Comparison of ENCODE assay signal across 22 mouse cellular contexts in the genomic region with DNA sequence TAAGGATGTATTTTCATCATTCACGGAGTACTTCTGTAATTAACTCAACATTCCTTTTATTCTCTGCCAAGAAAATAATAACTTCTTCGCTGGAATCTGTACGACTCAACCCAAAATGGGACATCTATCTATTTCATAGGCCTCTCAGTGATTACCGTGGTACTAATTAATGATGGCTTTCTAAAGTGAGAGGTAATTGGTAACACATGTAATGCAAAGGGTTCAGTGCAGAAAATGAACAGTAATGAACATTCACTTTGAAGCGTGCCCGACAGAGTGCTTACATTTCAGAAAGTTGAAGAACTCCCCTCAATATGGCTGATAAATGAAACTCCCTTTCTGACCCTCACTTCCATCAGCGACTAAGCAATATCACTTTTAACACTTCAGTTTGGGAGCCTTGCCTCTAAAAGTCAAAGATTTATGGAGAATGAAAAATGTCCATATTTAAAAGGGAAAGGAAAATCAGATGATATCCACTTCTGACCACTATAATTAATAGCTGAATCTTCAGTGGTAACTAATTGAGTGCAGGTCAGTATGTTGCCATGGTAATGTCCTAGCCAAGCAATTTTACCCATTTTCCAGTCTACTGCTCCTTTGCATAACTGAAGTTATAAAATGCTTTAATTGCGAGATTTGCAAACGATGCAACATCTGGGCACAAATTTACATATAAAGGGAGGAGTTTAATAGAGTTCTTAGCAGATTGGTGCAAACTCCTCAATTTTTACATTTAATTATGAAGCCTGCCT.
A peak's percentile ranks its signal among the peaks of the same experiment; 100 is the strongest.
DNase-seq lines count a peak whose midpoint lies in the region; ATAC-seq lines count a peak whose summit lies in the region.
"Had no signal": no experiment of that assay in that cellular context is flagged by ENCODE, and none has a peak within 500 bp of the region (broad histone marks: within the 10 kb centered on the region; RNA-seq: fewer than 3 reads in every experiment).

No protein-coding gene starts in this region.

- H3K9ac ChIP-seq in forebrain, embryonic 13.5 days = no peak overlapping the region
- no peak overlapping the region for H3K9ac ChIP-seq in midbrain, embryonic 13.5 days (replicated peaks)
- H3K9ac ChIP-seq in midbrain, embryonic 16.5 days (ENCODE audit: low read depth, low read length) = no peak overlapping the region
- H3K9ac ChIP-seq: embryonic facial prominence, embryonic 13.5 days; heart, embryonic 15.5 days; hindbrain, embryonic 13.5 days had no signal

- H3K27me3 ChIP-seq in forebrain, embryonic 13.5 days = no peaks in the 10 kb centered on the region
- H3K27me3 ChIP-seq in forebrain, embryonic 10.5 days (ENCODE audit: poor library complexity, severe bottlenecking) = no peaks in the 10 kb centered on the region
- H3K27me3 ChIP-seq in midbrain, embryonic 13.5 days = no peaks in the 10 kb centered on the region
- no peaks in the 10 kb centered on the region for H3K27me3 ChIP-seq in midbrain, embryonic 16.5 days (ENCODE audit: control insufficient read depth, insufficient read depth, low read depth, low read length)
- H3K27me3 ChIP-seq: embryonic facial prominence, embryonic 13.5 days; heart, embryonic 15.5 days; hindbrain, embryonic 13.5 days had no signal

- H3K9me3 ChIP-seq in forebrain, embryonic 13.5 days (replicated peaks) = no peaks in the 10 kb centered on the region
- no peaks in the 10 kb centered on the region for H3K9me3 ChIP-seq in forebrain, embryonic 10.5 days
- no peaks in the 10 kb centered on the region for H3K9me3 ChIP-seq in midbrain, embryonic 13.5 days
- no peaks in the 10 kb centered on the region for H3K9me3 ChIP-seq in midbrain, embryonic 16.5 days (replicated peaks; ENCODE audit: control insufficient read depth, low read length, poor library complexity, severe bottlenecking)
- H3K9me3 ChIP-seq: embryonic facial prominence, embryonic 13.5 days; heart, embryonic 15.5 days; hindbrain, embryonic 13.5 days had no signal

- peak; percentile 63; the same call in 1 of the 2 replicates for ATAC-seq in forebrain, embryonic 13.5 days
- ATAC-seq in midbrain, embryonic 13.5 days = peak; percentile 27; the same call in 1 of the 2 replicates
- ATAC-seq in midbrain, embryonic 16.5 days = no peak
- ATAC-seq: hindbrain, postnatal 0 days had no signal

- no peak overlapping the region for H3K27ac ChIP-seq in forebrain, embryonic 13.5 days
- H3K27ac ChIP-seq in forebrain, embryonic 10.5 days = no peak overlapping the region
- no peak overlapping the region for H3K27ac ChIP-seq in midbrain, embryonic 13.5 days
- no peak overlapping the region for H3K27ac ChIP-seq in midbrain, embryonic 16.5 days (ENCODE audit: low read length)
- H3K27ac ChIP-seq: embryonic facial prominence, embryonic 13.5 days; heart, adult 2 months; heart, embryonic 15.5 days; hindbrain, embryonic 13.5 days; hindbrain, postnatal 0 days had no signal

- H3K4me2 ChIP-seq in forebrain, embryonic 13.5 days = no peak overlapping the region
- H3K4me2 ChIP-seq in midbrain, embryonic 13.5 days (replicated peaks) = no peak overlapping the region
- no peak overlapping the region for H3K4me2 ChIP-seq in midbrain, embryonic 16.5 days (ENCODE audit: low read length)
- H3K4me2 ChIP-seq: embryonic facial prominence, embryonic 13.5 days; heart, embryonic 11.5 days; heart, embryonic 15.5 days; hindbrain, embryonic 13.5 days had no signal

- WGBS in forebrain, embryonic 13.5 days = 49% methylated on average over 9 of the region's 9 CpGs
- WGBS in forebrain, embryonic 10.5 days = 73% methylated on average over 9 of the region's 9 CpGs
- WGBS in midbrain, embryonic 13.5 days = 79% methylated on average over 9 of the region's 9 CpGs
- 77% methylated on average over 9 of the region's 9 CpGs for WGBS in midbrain, embryonic 16.5 days

- peak; percentile 19 for DNase-seq in embryo, embryonic 11 days
- DNase-seq in embryo, embryonic 9.5 days (ENCODE audit: extremely low spot score) = no peak
- DNase-seq in forebrain, embryonic 10.5 days (ENCODE audit: extremely low spot score, low spot score) = no peak
- DNase-seq in retina, postnatal 1 day = peak; percentile 29
- DNase-seq in c-Kit-positive CD71-positive TER-119-positive erythroid progenitor cells, embryonic 14.5 days (ENCODE audit: low spot score) = no peak
- DNase-seq: adrenal gland, adult 2 months; adrenal gland, postnatal 25 days; cerebellum, adult 11 months; cerebellum, adult 8-10 months; cerebellum, postnatal 14 days; gastrocnemius, postnatal 14 days; heart, adult 2 months; heart, postnatal 14 days; kidney, adult 18-20 months had no signal

- peaks cover 11% of the 10 kb centered on the region for H3K4me1 ChIP-seq in forebrain, embryonic 13.5 days
- H3K4me1 ChIP-seq in forebrain, embryonic 10.5 days = peaks cover 10% of the 10 kb centered on the region
- no peaks in the 10 kb centered on the region for H3K4me1 ChIP-seq in midbrain, embryonic 13.5 days (replicated peaks)
- H3K4me1 ChIP-seq in midbrain, embryonic 16.5 days (ENCODE audit: control insufficient read depth, insufficient read depth, low read length) = no peaks in the 10 kb centered on the region
- H3K4me1 ChIP-seq: embryonic facial prominence, embryonic 13.5 days; heart, embryonic 15.5 days; hindbrain, embryonic 13.5 days had no signal

- H3K36me3 ChIP-seq in forebrain, embryonic 13.5 days (ENCODE audit: poor library complexity, severe bottlenecking) = no peaks in the 10 kb centered on the region
- H3K36me3 ChIP-seq in forebrain, embryonic 10.5 days (replicated peaks) = no peaks in the 10 kb centered on the region
- H3K36me3 ChIP-seq in midbrain, embryonic 13.5 days = no peaks in the 10 kb centered on the region
- H3K36me3 ChIP-seq in midbrain, embryonic 16.5 days (ENCODE audit: control insufficient read depth, insufficient read depth, low read length) = no peaks in the 10 kb centered on the region
- H3K36me3 ChIP-seq: embryonic facial prominence, embryonic 13.5 days; heart, embryonic 15.5 days; hindbrain, embryonic 13.5 days had no signal

- H3K4me3 ChIP-seq in forebrain, embryonic 13.5 days = no peak overlapping the region
- H3K4me3 ChIP-seq in forebrain, embryonic 10.5 days = no peak overlapping the region
- H3K4me3 ChIP-seq in midbrain, embryonic 13.5 days (replicated peaks) = no peak overlapping the region
- no peak overlapping the region for H3K4me3 ChIP-seq in midbrain, embryonic 16.5 days (ENCODE audit: low read depth, low read length)
- H3K4me3 ChIP-seq: embryonic facial prominence, embryonic 13.5 days; heart, adult 2 months; heart, embryonic 15.5 days; hindbrain, embryonic 13.5 days had no signal

Comparison
In these comparisons a context has a peak if more than half of its experiments do, and no peak if none do; other contexts are left out.
1. DNase-seq: peak in embryo, embryonic 11 days (single experiment) and retina, postnatal 1 day (single experiment); none in embryo, embryonic 9.5 days (single experiment), forebrain, embryonic 10.5 days (single experiment) and c-Kit-positive CD71-positive TER-119-positive erythroid progenitor cells, embryonic 14.5 days (single experiment).